Mouse (Mus musculus) kidney, adult 2 months (tissue): ENCODE data around the gene Cmss1.

Experiments used
- CTCF ChIP-seq: fragments of 200-500 bp; conservative IDR thresholded peaks from 2 replicates; pipeline ENCODE4 v1.5.1; 2011; ENCODE audit warnings: low read depth, mild to moderate bottlenecking, control low read depth, low read length, moderate library complexity, mixed read lengths; ENCODE audit not compliant: insufficient read depth, insufficient read length
- POLR2A ChIP-seq: fragments of 200-500 bp; IDR thresholded peaks from one replicate; pipeline ENCODE4 v1.6.1; 2011; ENCODE audit warnings: low read depth, low read length, control low read depth

- TF ChIP-seq CTCF (no peak), POLR2A (no peak)
These were observed 60.3 kb downstream of the Cmss1 start for GRCm38 (mm10) chr16:57546355-57546754.
